Mouse (Mus musculus) midbrain, embryonic 14.5 days (tissue): ENCODE measurements around the gene Efnb1. TPM values are rescaled to one million over a fixed set of nuclear protein-coding genes. Genes with fewer than 3 reads are reported as not detected.

Experiments used
- ATAC-seq: fragments of 200-750 bp; cut with Nextera tagmentation; 2 replicates; pipeline ENCODE4 v1.8.0; 2017; ENCODE audit warnings: moderate number of reproducible peaks, moderate library complexity; ENCODE audit not compliant: low FRiP score, low TSS enrichment
- DNase-seq: peaks from one replicate; pipeline ENCODE4 v3.0.0-alpha.2; 2015
- H3K27ac ChIP-seq: fragments of 300-500 bp; sonication (generic); replicated peaks from 2 replicates; pipeline ENCODE4 v1.5.1; 2014; ENCODE audit warnings: mild to moderate bottlenecking, low read depth, low read length, moderate library complexity
- H3K27me3 ChIP-seq: fragments of 300-500 bp; sonication (generic); 2 replicates; pipeline ENCODE4 v1.6.1; 2014; ENCODE audit warnings: low read length, control low read depth, mixed read lengths; ENCODE audit not compliant: control insufficient read depth, insufficient read depth
- H3K36me3 ChIP-seq: fragments of 300-500 bp; sonication (generic); 2 replicates; pipeline ENCODE4 v1.6.1; 2014; ENCODE audit warnings: low read length, control low read depth; ENCODE audit not compliant: control insufficient read depth, insufficient read depth
- H3K4me1 ChIP-seq: fragments of 300-500 bp; sonication (generic); 2 replicates; pipeline ENCODE4 v1.6.1; 2014; ENCODE audit warnings: mild to moderate bottlenecking, antibody characterized with exemption, low read length, control low read depth; ENCODE audit not compliant: control insufficient read depth, insufficient read depth
- H3K4me2 ChIP-seq: fragments of 300-500 bp; sonication (generic); 2 replicates; pipeline ENCODE4 v1.6.1; 2014; ENCODE audit warnings: mild to moderate bottlenecking, low read length, moderate library complexity
- H3K4me3 ChIP-seq: fragments of 300-500 bp; sonication (generic); replicated peaks from 2 replicates; pipeline ENCODE4 v1.5.1; 2014; ENCODE audit warnings: low read depth, low read length
- H3K9ac ChIP-seq: fragments of 300-500 bp; sonication (generic); replicated peaks from 2 replicates; pipeline ENCODE4 v1.6.1; 2014; ENCODE audit warnings: mild to moderate bottlenecking, low read length, moderate library complexity
- H3K9me3 ChIP-seq: fragments of 300-500 bp; sonication (generic); 2 replicates; pipeline ENCODE4 v1.6.1; 2016; ENCODE audit warnings: low read length, control low read depth, mixed read lengths; ENCODE audit not compliant: control insufficient read depth
- WGBS: fragments of 180-500 bp; shearing (Covaris S2); extraction: QIAGEN DNeasy Blood & Tissue Kit; methylation state at CpG from one replicate; pipeline ENCODE4 v1.1.7; 2014; 5-methylcytosine and 5-hydroxymethylcytosine counted together
- polyA plus RNA-seq: library from polyadenylated mRNA; unstranded; fragments of >200 nt; fragmentation: Nextera tagmentation; extraction: Ambion mirVana; gene quantifications from 2 replicates; pipeline ENCODE4 v1.2.1, GENCODE M21; 2014

Efnb1 gene
- polyA plus RNA-seq, 1 experiment from 2014 or later, result 20.0 TPM

DNA sequence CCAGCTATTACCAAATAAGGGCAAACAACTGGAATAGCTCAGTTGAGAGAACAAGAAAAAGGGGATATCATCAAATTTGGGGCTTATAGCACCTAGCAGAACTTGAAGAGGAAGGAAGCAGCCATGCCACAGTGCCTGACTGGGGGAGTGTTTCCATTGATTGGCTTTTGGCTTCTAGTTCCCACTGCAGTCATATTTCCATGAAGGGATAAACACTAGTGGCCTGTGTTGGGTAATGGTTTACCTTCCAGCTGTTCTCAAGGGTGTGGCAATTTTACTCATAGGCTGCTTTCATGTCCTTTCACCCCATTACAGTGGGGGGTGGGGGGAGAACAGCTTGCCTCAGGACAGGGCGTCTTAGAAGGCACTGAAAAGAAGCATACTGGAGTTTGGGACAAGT is 31.1 kb downstream of the Efnb1 start:
- 82% methylated on average over 1 of the region's 1 CpGs for WGBS

DNA sequence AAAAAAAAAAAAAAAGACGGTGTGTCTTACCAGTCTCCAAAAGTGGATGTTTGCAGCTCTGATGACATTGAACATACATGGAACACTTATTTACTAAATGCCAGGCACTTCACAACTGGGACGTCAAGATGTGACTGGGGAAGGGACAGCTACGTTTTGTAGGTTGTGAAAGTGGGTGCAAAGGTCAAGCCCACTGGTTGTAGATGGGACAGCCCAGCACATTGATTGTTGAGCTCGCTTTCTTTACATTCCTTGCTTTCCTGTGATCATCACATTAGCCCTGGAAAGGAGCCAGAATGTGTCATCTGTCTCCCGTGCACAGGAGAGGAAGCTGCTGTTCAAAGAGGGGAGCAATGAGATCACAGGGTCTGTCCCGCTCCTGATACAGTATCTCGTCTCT is 31.6 kb downstream of the Efnb1 start:
- DNase-seq, result no peak
- 71% methylated on average over 7 of the region's 7 CpGs for WGBS
- H3K4me3 ChIP-seq, result no peak overlapping the region
- no peak overlapping the region for H3K27ac ChIP-seq
- H3K27me3 ChIP-seq, result no peaks in the 10 kb centered on the region
- H3K4me2 ChIP-seq, result no peak overlapping the region
- H3K9ac ChIP-seq, result no peak overlapping the region
- H3K36me3 ChIP-seq, result no peaks in the 10 kb centered on the region
- 0 out of 2 replicates have a peak, but pooled peaks cover 3% of the 10 kb centered on the region for H3K4me1 ChIP-seq
- no peak for ATAC-seq
- no peaks in the 10 kb centered on the region for H3K9me3 ChIP-seq

More for the DNA sequence above, 31.1 kb downstream of the Efnb1 start:
- H3K9me3 ChIP-seq, result no peaks in the 10 kb centered on the region
- no peaks in the 10 kb centered on the region for H3K36me3 ChIP-seq
- no peak overlapping the region for H3K9ac ChIP-seq
- H3K27ac ChIP-seq, result no peak overlapping the region
- H3K4me1 ChIP-seq, result 0 out of 2 replicates have a peak, but pooled peaks cover 3% of the 10 kb centered on the region
- no peak overlapping the region for H3K4me2 ChIP-seq
- no peak for DNase-seq
- no peaks in the 10 kb centered on the region for H3K27me3 ChIP-seq
- ATAC-seq, result no peak
- no peak overlapping the region for H3K4me3 ChIP-seq

DNA sequence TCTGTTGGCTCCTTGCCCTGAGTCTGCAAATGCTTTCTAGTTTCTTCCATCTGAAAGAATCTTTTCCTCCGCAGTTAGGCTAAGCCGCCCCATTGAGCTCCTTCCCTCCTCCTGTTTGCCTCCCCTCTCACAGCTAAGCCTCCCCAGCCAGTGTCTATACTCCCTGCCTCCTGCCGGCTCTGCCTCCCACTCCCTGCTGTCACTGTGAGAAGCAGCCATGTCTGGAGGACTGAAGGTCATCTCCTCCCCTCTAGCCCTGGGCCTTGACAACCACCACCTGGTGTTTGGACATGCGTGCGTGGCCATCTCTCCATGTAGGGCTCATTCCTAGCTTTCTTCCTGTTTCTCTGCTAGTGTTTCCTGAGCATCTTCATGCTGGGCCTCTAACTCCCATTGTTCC is 36.4 kb downstream of the Efnb1 start:
- Histone ChIP-seq H3K4me2 (no peak overlapping the region), H3K27me3 (no peaks in the 10 kb centered on the region), H3K36me3 (no peaks in the 10 kb centered on the region), H3K4me3 (no peak overlapping the region), H3K9me3 (no peaks in the 10 kb centered on the region), H3K9ac (no peak overlapping the region), H3K27ac (no peak overlapping the region), H3K4me1 (no peaks in the 10 kb centered on the region)
- WGBS, result 47% methylated on average over 5 of the region's 5 CpGs
- DNase-seq (no peak), ATAC-seq (no peak)

DNA sequence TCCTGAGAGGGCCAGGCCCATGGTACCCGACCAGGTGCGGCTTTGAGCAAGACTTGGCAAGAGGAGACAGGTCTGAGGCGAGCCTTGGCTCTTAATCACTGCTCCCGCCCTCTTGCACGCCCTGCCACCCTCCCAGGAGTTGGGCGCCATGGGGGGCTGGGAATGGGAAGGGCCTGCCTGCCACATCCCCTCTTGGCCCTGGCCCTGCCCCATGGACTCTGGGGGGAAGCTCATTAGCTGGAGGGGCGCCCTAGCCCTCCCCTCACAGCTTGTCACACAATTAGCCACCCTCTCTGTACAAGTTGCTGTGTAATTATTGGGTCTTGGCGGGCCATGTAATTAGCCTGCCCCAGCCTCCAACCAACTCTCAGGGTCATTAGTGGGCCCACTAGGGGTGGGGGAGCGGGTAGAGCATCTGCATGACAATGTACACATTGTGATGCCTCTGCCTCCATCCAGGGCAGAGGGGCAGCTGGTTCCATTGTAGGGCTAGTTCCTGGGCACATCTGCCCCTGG is 49.2 kb downstream of the Efnb1 start:
- ATAC-seq, result 0 out of 2 replicates have a peak, but pooled peaks have one; percentile 14
- 52% methylated on average over 9 of the region's 9 CpGs for WGBS
- DNase-seq, result no peak

DNA sequence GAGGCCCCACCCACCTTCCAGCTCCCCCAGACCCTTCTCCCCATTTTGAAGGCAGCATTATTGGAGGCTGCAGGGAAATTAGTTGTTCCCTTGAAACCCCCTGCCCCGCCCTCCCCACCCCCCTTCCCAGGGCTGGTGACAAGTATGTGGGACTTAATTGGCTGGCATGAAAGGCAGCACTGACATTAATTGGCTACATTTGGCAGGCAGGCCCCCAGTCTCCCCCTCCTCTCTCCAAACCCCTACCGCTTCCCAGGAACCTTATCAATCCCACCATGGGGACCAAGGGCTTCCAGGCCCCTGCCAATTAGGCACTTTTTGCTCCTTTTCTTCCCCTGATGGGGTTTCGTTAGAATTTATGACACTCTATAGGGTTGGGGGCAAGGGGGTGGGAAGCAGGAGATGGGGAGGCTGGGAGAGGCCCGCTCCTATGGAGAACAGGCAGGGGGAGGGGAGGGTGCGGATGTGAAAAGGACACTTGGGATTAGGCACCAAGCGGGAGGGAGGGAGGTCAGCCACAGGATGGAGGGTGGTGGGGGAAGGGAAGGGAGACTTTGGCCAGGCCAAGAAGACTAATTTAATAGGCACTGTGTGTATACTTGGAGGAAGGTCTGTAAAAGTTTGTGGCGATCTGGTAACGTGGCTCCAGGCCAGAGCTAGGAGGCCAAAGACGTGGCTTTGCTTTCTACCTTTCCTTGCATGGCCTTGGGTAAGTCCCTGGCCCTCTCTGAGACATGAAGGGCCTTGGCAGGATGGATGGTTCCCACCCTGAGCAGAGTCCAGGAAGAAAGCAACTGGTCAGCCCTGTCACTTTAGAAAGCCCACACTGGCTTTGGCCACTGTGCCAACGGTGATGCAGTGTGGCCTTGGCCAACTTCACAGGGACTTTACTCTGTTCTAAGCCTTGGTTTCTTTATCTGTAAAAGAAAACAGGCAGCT is 50.8 kb downstream of the Efnb1 start:
- peak; percentile 60; the same call in 1 of the 2 replicates for ATAC-seq

More for the DNA sequence above, 49.2 kb downstream of the Efnb1 start:
- Histone ChIP-seq H3K27me3 (no peaks in the 10 kb centered on the region), H3K9ac (no peak overlapping the region), H3K4me1 (no peaks in the 10 kb centered on the region), H3K27ac (no peak overlapping the region), H3K4me2 (no peak overlapping the region), H3K36me3 (no peaks in the 10 kb centered on the region), H3K9me3 (no peaks in the 10 kb centered on the region), H3K4me3 (no peak overlapping the region)

DNA sequence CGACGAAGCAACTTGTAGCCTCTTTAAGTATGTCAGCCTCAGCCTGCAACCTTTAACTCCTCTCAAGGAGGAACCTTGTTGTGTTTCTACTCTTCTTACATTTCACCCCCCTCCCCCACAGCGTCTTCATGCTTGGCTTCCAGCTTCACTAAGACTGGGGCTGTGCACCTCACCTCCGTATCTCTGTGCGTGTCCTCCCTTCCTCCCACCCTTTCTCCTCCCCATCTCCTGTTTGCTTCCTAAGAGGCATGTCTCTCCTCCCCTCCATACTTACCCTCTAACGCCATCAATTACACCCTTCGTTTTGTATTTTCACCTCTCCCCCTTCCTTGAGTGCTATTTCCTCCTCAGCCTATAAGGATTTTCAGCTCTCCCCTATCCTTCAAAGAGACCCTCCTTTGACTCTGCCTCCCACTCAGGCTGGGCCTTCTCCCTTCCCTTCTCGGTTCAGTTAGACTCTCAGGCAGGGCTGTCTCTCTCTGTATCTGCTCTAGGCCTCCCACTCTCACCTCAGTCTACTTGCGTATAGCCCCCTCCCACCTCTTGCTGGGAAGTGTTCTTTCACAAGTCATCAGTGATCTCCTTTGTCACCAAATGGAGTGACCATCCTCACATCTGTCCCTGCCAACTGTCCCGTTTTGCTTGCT is 55.6 kb downstream of the Efnb1 start:
- ATAC-seq (no peak), DNase-seq (no peak)
- Histone ChIP-seq H3K9me3 (no peaks in the 10 kb centered on the region), H3K36me3 (no peaks in the 10 kb centered on the region), H3K27ac (no peak overlapping the region), H3K4me1 (no peaks in the 10 kb centered on the region), H3K27me3 (no peaks in the 10 kb centered on the region), H3K4me2 (no peak overlapping the region), H3K4me3 (no peak overlapping the region), H3K9ac (no peak overlapping the region)
- 71% methylated on average over 10 of the region's 10 CpGs for WGBS

More for the DNA sequence above, 50.8 kb downstream of the Efnb1 start:
- no peak overlapping the region for H3K4me3 ChIP-seq
- WGBS, result 46% methylated on average over 10 of the region's 10 CpGs
- H3K9me3 ChIP-seq, result no peaks in the 10 kb centered on the region
- no peak overlapping the region for H3K9ac ChIP-seq
- H3K27me3 ChIP-seq, result no peaks in the 10 kb centered on the region
- H3K4me2 ChIP-seq, result no peak overlapping the region
- no peaks in the 10 kb centered on the region for H3K4me1 ChIP-seq
- DNase-seq, result peak; percentile 34
- no peaks in the 10 kb centered on the region for H3K36me3 ChIP-seq
- no peak overlapping the region for H3K27ac ChIP-seq

DNA sequence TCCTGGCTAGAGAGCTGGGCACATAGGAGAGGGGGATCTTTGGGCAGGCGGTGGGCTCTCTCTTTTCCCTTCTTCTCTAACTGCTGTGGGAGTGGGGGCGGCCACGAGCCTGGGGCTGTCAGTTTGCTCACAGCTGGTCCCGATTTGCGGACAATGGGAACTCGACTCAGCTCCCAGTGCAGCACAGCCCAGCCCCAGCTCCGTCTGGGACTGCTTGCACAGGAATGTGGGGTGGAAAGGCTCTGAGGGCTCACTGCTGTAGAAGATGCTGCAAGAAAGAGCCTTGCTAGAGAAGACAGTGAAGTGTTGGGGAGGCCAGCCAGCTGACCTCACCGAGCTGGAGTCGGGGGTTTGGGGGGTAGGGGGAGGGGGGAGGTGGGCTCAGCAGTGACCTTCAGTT is 61.0 kb downstream of the Efnb1 start:
- Histone ChIP-seq H3K4me3 (no peak overlapping the region), H3K9me3 (no peaks in the 10 kb centered on the region), H3K27me3 (0 out of 2 replicates have a peak, but pooled peaks cover 6% of the 10 kb centered on the region), H3K9ac (no peak overlapping the region), H3K27ac (no peak overlapping the region), H3K4me2 (no peak overlapping the region), H3K36me3 (no peaks in the 10 kb centered on the region), H3K4me1 (peaks cover 13% of the 10 kb centered on the region; the same call in 1 of the 2 replicates)
- WGBS, result 43% methylated on average over 9 of the region's 9 CpGs
- ATAC-seq (no peak), DNase-seq (no peak)

DNA sequence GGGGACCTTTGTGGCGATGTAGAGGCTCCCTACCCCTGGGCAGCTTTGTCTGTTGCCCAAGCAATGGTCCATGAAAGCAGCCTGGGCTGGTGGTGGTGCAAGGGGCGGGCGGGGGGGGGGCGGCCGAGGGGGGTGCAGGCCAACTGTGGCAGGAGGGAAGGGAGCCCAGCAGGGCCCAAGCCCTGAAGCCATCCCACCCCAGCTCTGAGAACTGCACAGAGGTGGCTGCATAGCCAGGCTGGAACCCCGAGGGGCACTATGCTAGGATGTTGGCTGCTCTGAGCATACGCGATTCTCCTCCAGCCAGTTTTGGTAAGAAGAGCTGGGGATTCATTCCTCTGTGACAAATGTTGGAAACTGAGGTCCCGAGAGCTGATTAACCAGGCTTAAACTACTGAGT is 62.6 kb downstream of the Efnb1 start:
- Histone ChIP-seq H3K9ac (peak overlapping the region; percentile 34), H3K4me3 (no peak overlapping the region), H3K27me3 (0 out of 2 replicates have a peak, but pooled peaks cover 6% of the 10 kb centered on the region), H3K9me3 (no peaks in the 10 kb centered on the region), H3K36me3 (no peaks in the 10 kb centered on the region), H3K4me2 (peak overlapping the region; percentile 45), H3K4me1 (peaks cover 13% of the 10 kb centered on the region; the same call in 1 of the 2 replicates), H3K27ac (peak overlapping the region; percentile 84)
- 45% methylated on average over 7 of the region's 9 CpGs for WGBS
- DNase-seq (no peak), ATAC-seq (peak; percentile 42)
